Mouse (Mus musculus): Measurements from ENCODE around the gene Gemin5. TPM values are rescaled to one million over a fixed set of nuclear protein-coding genes. Genes with fewer than 3 reads are reported as not detected.

Gemin5 gene
- total and polyA plus RNA-seq, 3 experiments, result 3.2 to 9.3 (median 9.1) TPM

GRCm38 (mm10) chr11:58213673-58214342, 45.5 kb upstream of the Gemin5 start:
- H3K79me2 ChIP-seq (replicated peaks; ENCODE audit: control insufficient read depth, insufficient read depth, low read length), result no peaks in the 10 kb centered on the region
- DNase-seq, result no peak
- no peaks in the 10 kb centered on the region for H3K27me3 ChIP-seq (ENCODE audit: control insufficient read depth, insufficient read depth, low read length)
- no peak for TF ChIP-seq EP300 (IDR thresholded peaks at IDR 0.05; ENCODE audit: insufficient read depth, low read depth, low read length)
- no peak for TF ChIP-seq CTCF (IDR thresholded peaks at IDR 0.05)
- no peak for TF ChIP-seq POLR2A (IDR thresholded peaks at IDR 0.05; ENCODE audit: insufficient read depth, low read depth, low read length)
- H3K27ac ChIP-seq, result peak overlapping the region; percentile 95
- 67% methylated on average over 7 of the region's 7 CpGs for WGBS
- H3K4me3 ChIP-seq, result no peak overlapping the region; the same call in 1 of the 2 replicates
- peaks cover 2% of the 10 kb centered on the region; the same call in 1 of the 2 replicates for H3K36me3 ChIP-seq (ENCODE audit: control insufficient read depth, insufficient read depth, low read length)
- intact Hi-C loops (cut with DNase I), result loop anchor here (2.0 kb wide), 1 partner anchor 13 kb away; no protein-coding TSS in a partner anchor
- H3K9ac ChIP-seq (ENCODE audit: low read depth, low read length), result no peak overlapping the region
- H3K4me1 ChIP-seq (ENCODE audit: control insufficient read depth, insufficient read depth, low read length), result peaks cover 7% of the 10 kb centered on the region

- intact Hi-C loops (cut with DNase I), result no loop called here
- Histone ChIP-seq H3K27me3 (ENCODE audit: control insufficient read depth, insufficient read depth, low read length) (no peaks in the 10 kb centered on the region), H3K9ac (ENCODE audit: low read depth, low read length) (no peak overlapping the region), H3K36me3 (ENCODE audit: control insufficient read depth, insufficient read depth, low read length) (no peaks in the 10 kb centered on the region), H3K4me3 (no peak overlapping the region), H3K79me2 (replicated peaks; ENCODE audit: control insufficient read depth, insufficient read depth, low read length) (no peaks in the 10 kb centered on the region), H3K27ac (no peak overlapping the region), H3K4me1 (ENCODE audit: control insufficient read depth, insufficient read depth, low read length) (peaks cover 4% of the 10 kb centered on the region)
- no peak for DNase-seq
- no peak for TF ChIP-seq POLR2A (IDR thresholded peaks at IDR 0.05; ENCODE audit: insufficient read depth, low read depth, low read length)
- no peak for TF ChIP-seq CTCF (IDR thresholded peaks at IDR 0.05)
- 67% methylated on average over 2 of the region's 2 CpGs for WGBS
Observed at GRCm38 (mm10) chr11:58211682-58212067, 43.3 kb upstream of the Gemin5 start.

GRCm38 (mm10) chr11:58211062-58211681, 42.8 kb upstream of the Gemin5 start:
- Histone ChIP-seq H3K79me2 (replicated peaks; ENCODE audit: control insufficient read depth, insufficient read depth, low read length) (no peaks in the 10 kb centered on the region), H3K4me1 (ENCODE audit: control insufficient read depth, insufficient read depth, low read length) (peaks cover 4% of the 10 kb centered on the region), H3K27ac (no peak overlapping the region), H3K4me3 (no peak overlapping the region), H3K36me3 (ENCODE audit: control insufficient read depth, insufficient read depth, low read length) (no peaks in the 10 kb centered on the region), H3K9ac (ENCODE audit: low read depth, low read length) (no peak overlapping the region), H3K27me3 (ENCODE audit: control insufficient read depth, insufficient read depth, low read length) (no peaks in the 10 kb centered on the region)
- no peak for DNase-seq
- no peak for TF ChIP-seq EP300 (IDR thresholded peaks at IDR 0.05; ENCODE audit: insufficient read depth, low read depth, low read length)
- 23% methylated on average over 9 of the region's 9 CpGs for WGBS
- intact Hi-C loops (cut with DNase I), result no loop called here

- WGBS, result 85% methylated on average over 1 of the region's 1 CpGs
- no peak overlapping the region for H3K4me3 ChIP-seq
- no peaks in the 10 kb centered on the region for H3K27me3 ChIP-seq (ENCODE audit: control insufficient read depth, insufficient read depth, low read length)
- peaks cover 4% of the 10 kb centered on the region for H3K4me1 ChIP-seq (ENCODE audit: control insufficient read depth, insufficient read depth, low read length)
- H3K27ac ChIP-seq, result no peak overlapping the region
- no peak for DNase-seq
- no peak for TF ChIP-seq POLR2A (IDR thresholded peaks at IDR 0.05; ENCODE audit: insufficient read depth, low read depth, low read length)
- TF ChIP-seq CTCF (IDR thresholded peaks at IDR 0.05), result no peak
- no peak for TF ChIP-seq EP300 (IDR thresholded peaks at IDR 0.05; ENCODE audit: insufficient read depth, low read depth, low read length)
- no peaks in the 10 kb centered on the region for H3K79me2 ChIP-seq (replicated peaks; ENCODE audit: control insufficient read depth, insufficient read depth, low read length)
- H3K36me3 ChIP-seq (ENCODE audit: control insufficient read depth, insufficient read depth, low read length), result no peaks in the 10 kb centered on the region
- intact Hi-C loops (cut with DNase I), result no loop called here
- no peak overlapping the region for H3K9ac ChIP-seq (ENCODE audit: low read depth, low read length)
Observed at GRCm38 (mm10) chr11:58210321-58210886, 42.1 kb upstream of the Gemin5 start.

GRCm38 (mm10) chr11:58201052-58201451, 32.7 kb upstream of the Gemin5 start:
- DNase-seq, result no peak
- Histone ChIP-seq H3K9ac (ENCODE audit: low read depth, low read length) (no peak overlapping the region), H3K79me2 (replicated peaks; ENCODE audit: control insufficient read depth, insufficient read depth, low read length) (peaks cover 1% of the 10 kb centered on the region; the same call in 1 of the 2 replicates), H3K27ac (no peak overlapping the region), H3K36me3 (ENCODE audit: control insufficient read depth, insufficient read depth, low read length) (no peaks in the 10 kb centered on the region), H3K4me1 (ENCODE audit: control insufficient read depth, insufficient read depth, low read length) (peaks cover 12% of the 10 kb centered on the region), H3K4me3 (no peak overlapping the region), H3K27me3 (ENCODE audit: control insufficient read depth, insufficient read depth, low read length) (no peaks in the 10 kb centered on the region)
- 77% methylated on average over 12 of the region's 12 CpGs for WGBS
- intact Hi-C loops (cut with DNase I), result loop anchor here (2.0 kb wide), 2 partner anchors 14 to 24 kb away; no protein-coding TSS in a partner anchor
- TF ChIP-seq POLR2A (IDR thresholded peaks at IDR 0.05; ENCODE audit: insufficient read depth, low read depth, low read length) (no peak), CTCF (IDR thresholded peaks at IDR 0.05) (no peak), EP300 (IDR thresholded peaks at IDR 0.05; ENCODE audit: insufficient read depth, low read depth, low read length) (no peak)

- WGBS, result 72% methylated on average over 4 of the region's 4 CpGs
- intact Hi-C loops (cut with DNase I), result loop anchor here (2.0 kb wide), 2 partner anchors 15 to 25 kb away; no protein-coding TSS in a partner anchor
- H3K27ac ChIP-seq, result peak overlapping the region; percentile 91
- TF ChIP-seq POLR2A (IDR thresholded peaks at IDR 0.05; ENCODE audit: insufficient read depth, low read depth, low read length) (no peak), CTCF (IDR thresholded peaks at IDR 0.05) (no peak), EP300 (IDR thresholded peaks at IDR 0.05; ENCODE audit: insufficient read depth, low read depth, low read length) (no peak)
- H3K4me1 ChIP-seq (ENCODE audit: control insufficient read depth, insufficient read depth, low read length), result peaks cover 12% of the 10 kb centered on the region
- H3K27me3 ChIP-seq (ENCODE audit: control insufficient read depth, insufficient read depth, low read length), result no peaks in the 10 kb centered on the region
- peak overlapping the region; percentile 60 for H3K9ac ChIP-seq (ENCODE audit: low read depth, low read length)
- DNase-seq, result no peak
- peak overlapping the region; percentile 85 for H3K4me3 ChIP-seq
- H3K79me2 ChIP-seq (replicated peaks; ENCODE audit: control insufficient read depth, insufficient read depth, low read length), result peaks cover 1% of the 10 kb centered on the region; the same call in 1 of the 2 replicates
- no peaks in the 10 kb centered on the region for H3K36me3 ChIP-seq (ENCODE audit: control insufficient read depth, insufficient read depth, low read length)
Observed at GRCm38 (mm10) chr11:58200226-58200625, 31.9 kb upstream of the Gemin5 start.
